Comparison of ENCODE assay signal across 8 mouse cellular contexts in the genomic region with DNA sequence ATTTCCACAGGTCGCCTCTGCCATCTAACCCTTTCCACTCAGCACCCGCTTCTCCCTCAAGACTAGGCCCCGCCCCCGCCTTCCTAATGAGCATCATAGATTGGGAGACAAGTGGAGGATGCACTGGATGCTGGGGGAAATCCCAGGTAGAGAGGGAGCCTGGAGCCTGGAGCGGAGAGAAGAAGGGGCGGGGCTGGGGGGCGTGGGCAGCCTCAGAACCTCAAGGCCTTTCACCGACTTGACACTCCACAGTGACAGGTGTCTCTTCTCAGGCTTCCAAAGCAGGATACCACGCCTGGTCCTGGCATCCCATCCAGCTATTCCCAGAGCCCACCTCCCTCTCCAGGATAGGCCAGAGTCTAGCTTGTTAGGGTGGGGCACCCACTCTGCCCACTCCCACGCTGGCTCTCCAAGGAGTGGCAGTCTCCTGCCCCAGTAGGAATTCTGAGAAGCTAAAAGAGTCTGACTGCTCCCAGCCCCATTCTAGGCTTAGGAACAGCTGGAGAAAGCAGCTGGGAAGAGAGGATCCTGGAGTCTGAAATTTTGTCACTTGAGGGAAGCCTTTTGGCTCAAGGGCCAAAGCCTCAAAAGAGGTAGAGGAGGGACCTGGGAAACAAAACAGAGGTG. TPM values are rescaled to one million over a fixed set of nuclear protein-coding genes. Genes with fewer than 3 reads are reported as not detected.
DNase-seq lines count a peak whose midpoint lies in the region; ATAC-seq and TF ChIP-seq lines count a peak whose summit lies in the region.

No protein-coding gene starts in this region.

- TF ChIP-seq CTCF in brain, embryonic 14.5 days (IDR thresholded peaks at IDR 0.05; ENCODE audit: borderline replicate concordance, extremely low read depth, insufficient read depth, insufficient read length): no peak

- no peak for TF ChIP-seq POLR2A in brain, embryonic 14.5 days (IDR thresholded peaks at IDR 0.05; ENCODE audit: borderline replicate concordance, extremely low read depth, insufficient read depth, insufficient read length, poor library complexity, severe bottlenecking)

- DNase-seq in heart, adult 11 months: peak; percentile 98
- DNase-seq in heart, adult 8-10 months (ENCODE audit: low spot score): no peak
- DNase-seq in brain, embryonic 14.5 days (ENCODE audit: low read depth): peak; percentile 38
- DNase-seq in heart, embryonic 10.5 days (ENCODE audit: low spot score): peak; percentile 87
- no peak for DNase-seq in limb, embryonic 10.5 days (ENCODE audit: low spot score)
- DNase-seq in gastrocnemius, postnatal 36 days: no peak
- no peak for DNase-seq in layer of hippocampus, adult 11-12 months (ENCODE audit: low spot score)

- H3K9me3 ChIP-seq in heart, embryonic 10.5 days: no peaks in the 10 kb centered on the region
- H3K9me3 ChIP-seq in limb, embryonic 10.5 days (replicated peaks): no peaks in the 10 kb centered on the region
- no peaks in the 10 kb centered on the region for H3K9me3 ChIP-seq in neural tube, embryonic 14.5 days (ENCODE audit: control insufficient read depth, low read length)

- H3K4me1 ChIP-seq in heart, embryonic 10.5 days: peaks cover 57% of the 10 kb centered on the region
- peaks cover 45% of the 10 kb centered on the region for H3K4me1 ChIP-seq in limb, embryonic 10.5 days
- H3K4me1 ChIP-seq in neural tube, embryonic 14.5 days (ENCODE audit: control insufficient read depth, insufficient read depth, low read length): peaks cover 24% of the 10 kb centered on the region

- H3K4me3 ChIP-seq in heart, embryonic 10.5 days: peak overlapping the region; percentile 92
- peak overlapping the region; percentile 92 for H3K4me3 ChIP-seq in limb, embryonic 10.5 days
- H3K4me3 ChIP-seq in neural tube, embryonic 14.5 days (ENCODE audit: low read depth, low read length): peak overlapping the region; percentile 95

- peaks cover 32% of the 10 kb centered on the region for H3K36me3 ChIP-seq in heart, embryonic 10.5 days
- peaks cover 39% of the 10 kb centered on the region for H3K36me3 ChIP-seq in limb, embryonic 10.5 days
- H3K36me3 ChIP-seq in neural tube, embryonic 14.5 days (ENCODE audit: control insufficient read depth, insufficient read depth, low read length): peaks cover 10% of the 10 kb centered on the region

- peak overlapping the region; percentile 72 for H3K4me2 ChIP-seq in neural tube, embryonic 14.5 days (ENCODE audit: low read depth, low read length)

- ATAC-seq in neural tube, embryonic 14.5 days (ENCODE audit: low read depth): no peak

- WGBS in heart, embryonic 10.5 days: 14% methylated on average over 10 of the region's 10 CpGs
- 15% methylated on average over 10 of the region's 10 CpGs for WGBS in limb, embryonic 10.5 days
- 19% methylated on average over 10 of the region's 10 CpGs for whole genome bisulfite sequencing in neural tube, embryonic 14.5 days

- peak overlapping the region; percentile 12 for H3K9ac ChIP-seq in neural tube, embryonic 14.5 days (replicated peaks; ENCODE audit: low read depth, low read length)

- H3K27ac ChIP-seq in heart, embryonic 10.5 days: peak overlapping the region; percentile 95; the same call in 1 of the 2 replicates
- peak overlapping the region; percentile 97; the same call in 1 of the 2 replicates for H3K27ac ChIP-seq in limb, embryonic 10.5 days
- H3K27ac ChIP-seq in neural tube, embryonic 14.5 days (ENCODE audit: low read depth, low read length): peak overlapping the region; percentile 96; the same call in 1 of the 2 replicates

- peaks cover 39% of the 10 kb centered on the region for H3K27me3 ChIP-seq in heart, embryonic 10.5 days (ENCODE audit: insufficient read depth, poor library complexity, severe bottlenecking)
- peaks cover 40% of the 10 kb centered on the region for H3K27me3 ChIP-seq in limb, embryonic 10.5 days (ENCODE audit: low read depth, poor library complexity, severe bottlenecking)
- no peaks in the 10 kb centered on the region for H3K27me3 ChIP-seq in neural tube, embryonic 14.5 days (ENCODE audit: control insufficient read depth, insufficient read depth, low read length)

- intact Hi-C loops in gastrocnemius, postnatal 36 days (cut with DNase I): no loop called here

RNA-seq across cellular contexts. Expression of gene Fam171a2, which starts 2.1 kb away (rescaled TPM):
- 1 to 10 TPM; 2.5 to 5.4 (median 3.6) TPM for total RNA-seq in heart, adult 8-10 months (2022)
- 221 and 276 TPM in 2 replicates for polyA plus RNA-seq in brain, embryonic 14.5 days (2012; rRNA removed)
- 1.7 and 3.6 TPM in 2 replicates for polyA plus RNA-seq in heart, embryonic 10.5 days (2016; fragmentation: Nextera tagmentation; extraction: Ambion mirVana)
- polyA plus RNA-seq in limb, embryonic 10.5 days (2016; fragmentation: Nextera tagmentation; extraction: Ambion mirVana): 3.7 and 4.2 TPM in 2 replicates
- polyA plus RNA-seq in neural tube, embryonic 14.5 days (2014; fragmentation: Nextera tagmentation; extraction: Ambion mirVana): 25.4 and 38.4 TPM in 2 replicates
- total RNA-seq in gastrocnemius, postnatal 36 days (2021): 1 to 10 TPM; 1.4 to 1.6 TPM

RNA-seq across cellular contexts. Expression of gene Grn, which starts 15.3 kb away (rescaled TPM):
- total RNA-seq in heart, adult 8-10 months (2022): 10 to 100 TPM; 76.5 to 84.8 (median 79.6) TPM
- polyA plus RNA-seq in brain, embryonic 14.5 days (2012; rRNA removed): 33.2 and 53.0 TPM in 2 replicates
- polyA plus RNA-seq in heart, embryonic 10.5 days (2016; fragmentation: Nextera tagmentation; extraction: Ambion mirVana): 109 and 151 TPM in 2 replicates
- 78.5 and 93.2 TPM in 2 replicates for polyA plus RNA-seq in limb, embryonic 10.5 days (2016; fragmentation: Nextera tagmentation; extraction: Ambion mirVana)
- polyA plus RNA-seq in neural tube, embryonic 14.5 days (2014; fragmentation: Nextera tagmentation; extraction: Ambion mirVana): 43.3 and 68.2 TPM in 2 replicates
- 10 to 100 TPM; 23.5 to 24.8 TPM for total RNA-seq in gastrocnemius, postnatal 36 days (2021)

RNA-seq across cellular contexts. Expression of gene Itga2b, which starts 24.5 kb away (rescaled TPM):
- total RNA-seq in heart, adult 8-10 months (2022): 1 to 10 TPM; 3.4 to 7.2 (median 4.4) TPM
- 4.8 and 5.3 TPM in 2 replicates for polyA plus RNA-seq in brain, embryonic 14.5 days (2012; rRNA removed)
- polyA plus RNA-seq in heart, embryonic 10.5 days (2016; fragmentation: Nextera tagmentation; extraction: Ambion mirVana): 13.2 and 19.5 TPM in 2 replicates
- polyA plus RNA-seq in limb, embryonic 10.5 days (2016; fragmentation: Nextera tagmentation; extraction: Ambion mirVana): 4.6 and 5.3 TPM in 2 replicates
- 5.5 and 7.0 TPM in 2 replicates for polyA plus RNA-seq in neural tube, embryonic 14.5 days (2014; fragmentation: Nextera tagmentation; extraction: Ambion mirVana)
- 1 to 10 TPM in 1 of 2 experiments, under 1 TPM in 1; 0.56 to 1.1 TPM for total RNA-seq in gastrocnemius, postnatal 36 days (2021)

RNA-seq across cellular contexts. Expression of gene Slc25a39, which starts 37.6 kb away (rescaled TPM):
- 100 to 1,000 TPM; 174 to 204 (median 197) TPM for total RNA-seq in heart, adult 8-10 months (2022)
- 122 and 129 TPM in 2 replicates for polyA plus RNA-seq in brain, embryonic 14.5 days (2012; rRNA removed)
- polyA plus RNA-seq in heart, embryonic 10.5 days (2016; fragmentation: Nextera tagmentation; extraction: Ambion mirVana): 313 and 314 TPM in 2 replicates
- 209 and 242 TPM in 2 replicates for polyA plus RNA-seq in limb, embryonic 10.5 days (2016; fragmentation: Nextera tagmentation; extraction: Ambion mirVana)
- 141 and 144 TPM in 2 replicates for polyA plus RNA-seq in neural tube, embryonic 14.5 days (2014; fragmentation: Nextera tagmentation; extraction: Ambion mirVana)
- total RNA-seq in gastrocnemius, postnatal 36 days (2021): 10 to 100 TPM; 56.2 to 64.3 TPM

RNA-seq across cellular contexts. Expression of gene Rundc3a, which starts 52.2 kb away (rescaled TPM):
- total RNA-seq in heart, adult 8-10 months (2022): under 1 TPM in 1 of 4 experiments, not detected in 3; 0.16 TPM
- polyA plus RNA-seq in brain, embryonic 14.5 days (2012; rRNA removed): 292 and 306 TPM in 2 replicates
- polyA plus RNA-seq in heart, embryonic 10.5 days (2016; fragmentation: Nextera tagmentation; extraction: Ambion mirVana): 0.74 and 1.8 TPM in 2 replicates
- 1.2 and 1.3 TPM in 2 replicates for polyA plus RNA-seq in limb, embryonic 10.5 days (2016; fragmentation: Nextera tagmentation; extraction: Ambion mirVana)
- 97.8 and 115 TPM in 2 replicates for polyA plus RNA-seq in neural tube, embryonic 14.5 days (2014; fragmentation: Nextera tagmentation; extraction: Ambion mirVana)
- not detected for total RNA-seq in gastrocnemius, postnatal 36 days (2021)

Comparison
In these comparisons a context has a peak if more than half of its experiments do, and no peak if none do; other contexts are left out.
1. DNase-seq: peak in heart, adult 11 months (single experiment), brain, embryonic 14.5 days (single experiment) and heart, embryonic 10.5 days (single experiment); none in heart, adult 8-10 months (single experiment), limb, embryonic 10.5 days (single experiment), gastrocnemius, postnatal 36 days (0 of 2) and layer of hippocampus, adult 11-12 months (single experiment).
2. Peak in every context shown above with its lines, with median percentiles within 50 percentile points of each other: H3K27ac ChIP-seq and H3K4me3 ChIP-seq.